Mouse (Mus musculus): ENCODE results near the gene Ndufv2. TPM values are rescaled to one million over a fixed set of nuclear protein-coding genes. Genes with fewer than 3 reads are reported as not detected.

The Ndufv2 gene
- 54.4 and 56.5 TPM in 2 replicates for polyA plus RNA-seq (2012; rRNA removed)

GRCm38 (mm10) chr17:66101380-66102330 is at the start of gene Ndufv2:
Gene Ndufv2, minus strand, starts transcription at chr17:66101559.

GRCm38 (mm10) chr17:66123066-66123815 is 21.9 kb upstream of the Ndufv2 start, which contains the start of gene Ddx11:
Gene Ddx11, plus strand, starts transcription at chr17:66123520.

GRCm38 (mm10) chr17:66111402-66111959 is 10.1 kb upstream of the Ndufv2 start, which contains the start of gene Washc1:
Gene Washc1, plus strand, starts transcription at chr17:66111545.

GRCm38 (mm10) chr17:66076934-66077333 is 24.4 kb downstream of the Ndufv2 start, which contains the start of gene Ankrd12:
Gene Ankrd12, minus strand, starts transcription at chr17:66077089.

Other genes with a start within 250 kb of the Ndufv2 start
- 45.2 and 46.0 TPM in 2 replicates for gene Ralbp1, start 215.8 kb downstream of the Ndufv2 start, polyA plus RNA-seq (2012; rRNA removed)
- 49.7 and 51.5 TPM in 2 replicates for gene Twsg1, start 150.3 kb downstream of the Ndufv2 start, polyA plus RNA-seq (2012; rRNA removed)
- 2.4 and 2.7 TPM in 2 replicates for gene Ankrd12, start 24.5 kb downstream of the Ndufv2 start, polyA plus RNA-seq (2012; rRNA removed)
- gene Washc1, start 10.0 kb upstream of the Ndufv2 start, polyA plus RNA-seq (2012; rRNA removed), result 42.7 and 49.7 TPM in 2 replicates
- gene Ddx11, start 22.0 kb upstream of the Ndufv2 start, polyA plus RNA-seq (2012; rRNA removed), result 3.4 and 4.2 TPM in 2 replicates